Mouse (Mus musculus) CH12F3 (cell line): ENCODE data around the gene Cyp2a4.
"Not testable (repeated sequence)": the region's sequence is repeated elsewhere in the genome, so short reads cannot be mapped to it uniquely, and the experiment has no call there.

Experiments
- in situ Hi-C: fragments of 300-500 bp; cut with MboI; formaldehyde crosslinking; loops from 2 replicates; pipeline ENCODE4 v1.14.3; 2020; ENCODE audit warnings: low sequenced_read_pairs

Cyp2a4 gene

DNA sequence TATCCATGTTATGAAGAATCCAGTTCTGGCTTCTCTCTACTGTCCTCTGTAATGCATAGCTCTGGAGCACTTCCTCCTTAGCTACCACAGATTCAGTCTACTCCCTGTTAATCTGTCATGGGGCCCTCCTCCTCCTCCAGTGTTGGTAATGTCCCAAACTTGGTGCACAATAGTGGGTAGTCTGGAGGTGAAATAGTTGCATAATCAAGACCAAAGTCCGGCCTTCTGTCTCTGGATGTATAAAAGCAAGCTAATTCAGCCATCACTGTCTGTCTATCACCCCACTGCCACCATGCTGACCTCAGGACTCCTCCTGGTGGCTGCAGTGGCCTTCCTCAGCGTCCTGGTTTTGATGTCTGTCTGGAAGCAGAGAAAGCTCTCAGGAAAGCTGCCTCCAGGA lies at the start of gene Cyp2a4:
Gene Cyp2a4, plus strand, starts transcription at position 244 of the 400 bp plus-strand sequence.
- in situ Hi-C loops: not testable (repeated sequence)

DNA sequence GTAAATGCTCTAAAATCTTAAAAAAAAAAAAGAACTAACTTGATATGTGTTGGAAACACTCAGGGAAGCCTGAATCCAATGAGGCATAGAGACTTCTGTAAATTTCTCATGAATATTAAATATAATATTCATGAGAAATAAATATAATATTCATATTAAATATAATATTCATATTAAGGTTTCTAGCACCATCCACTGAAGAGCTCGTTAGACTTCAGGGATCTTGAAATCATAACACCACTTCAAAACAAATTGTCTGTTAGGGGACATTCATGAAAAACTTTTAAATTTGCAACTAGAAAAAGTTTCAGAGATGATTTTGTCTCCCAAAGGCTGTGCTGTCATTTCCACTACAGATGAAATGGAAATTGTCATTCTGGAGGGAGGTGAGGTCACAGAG lies 46.9 kb upstream of the Cyp2a4 start, which contains the start of gene Vmn1r184:
Gene Vmn1r184, plus strand, starts transcription at position 301 of the 400 bp plus-strand sequence.
- in situ Hi-C loops: not testable (repeated sequence)

DNA sequence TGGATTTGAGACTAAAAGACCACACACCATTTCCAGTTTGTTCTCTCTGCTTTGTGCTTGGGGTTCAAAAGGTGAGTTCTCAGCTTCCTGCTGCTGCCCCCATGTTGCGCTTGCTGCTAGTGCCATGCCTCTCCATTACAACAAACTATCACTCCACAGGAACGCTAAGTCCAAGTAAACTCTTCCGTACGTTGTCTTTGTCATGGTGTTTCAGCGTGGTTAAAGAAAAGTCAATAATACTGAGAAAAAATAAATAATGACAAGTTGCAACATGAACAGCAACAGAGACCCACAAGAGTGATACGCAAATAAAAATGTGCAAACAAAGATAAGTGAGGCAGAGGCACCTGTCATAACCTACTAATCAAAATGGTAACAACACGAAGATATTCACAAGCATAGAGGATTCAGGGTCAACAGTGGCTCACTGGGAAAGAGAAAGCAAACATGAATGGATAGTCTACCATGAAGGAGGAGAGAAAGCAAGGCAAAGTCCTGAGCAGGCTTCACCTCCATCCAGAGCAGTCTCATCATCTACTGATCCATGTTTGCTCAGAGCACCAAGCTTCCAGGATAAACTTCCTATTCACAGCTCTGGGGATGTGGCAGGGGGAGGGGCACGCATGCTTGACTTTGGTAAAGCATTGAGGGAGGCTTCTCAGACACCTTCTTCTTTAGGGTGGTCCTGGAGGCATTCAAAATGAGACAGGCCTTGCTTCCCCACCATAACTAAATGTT lies 3.4 kb upstream of the Cyp2a4 start:
- in situ Hi-C loops: not testable (repeated sequence)

DNA sequence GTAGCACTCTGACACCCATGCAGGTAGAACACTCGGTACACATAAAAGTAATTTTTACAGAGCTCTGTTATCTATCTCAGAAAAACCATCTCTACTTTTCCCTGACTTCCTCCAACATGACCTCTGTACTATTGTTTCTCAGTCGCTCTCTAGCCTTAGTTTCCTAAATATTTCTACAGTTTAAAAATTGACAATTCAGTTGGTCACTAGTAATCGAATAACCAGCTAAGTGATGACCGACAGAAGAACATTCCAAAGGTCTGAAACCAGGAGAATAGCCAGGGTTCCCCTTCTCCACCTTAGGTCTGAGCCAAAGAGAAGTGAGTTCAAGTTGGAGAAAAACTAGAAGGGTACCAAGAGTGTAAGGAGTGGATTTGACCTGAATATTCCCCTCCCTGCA lies 4.8 kb downstream of the Cyp2a4 start:
- in situ Hi-C loops: not testable (repeated sequence)

DNA sequence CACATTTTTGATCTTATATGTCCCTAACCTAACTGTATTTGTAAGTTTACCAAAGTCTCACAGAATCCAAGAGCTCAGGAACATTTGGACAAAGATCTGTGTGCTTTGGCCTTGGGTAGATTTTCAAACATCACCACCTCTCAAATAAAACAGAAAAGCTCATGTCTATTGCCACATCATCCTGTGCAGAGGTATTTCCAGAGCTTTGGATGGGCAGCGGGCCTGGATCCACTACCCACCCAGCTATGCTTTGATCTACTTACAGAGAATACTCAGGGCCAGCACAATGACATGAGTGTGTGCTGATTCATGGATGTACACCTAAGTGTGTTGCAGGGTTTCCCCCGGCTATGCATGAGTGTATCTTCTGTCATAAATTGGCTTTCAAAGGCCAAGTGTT lies 8.2 kb downstream of the Cyp2a4 start:
- in situ Hi-C loops: not testable (repeated sequence)

DNA sequence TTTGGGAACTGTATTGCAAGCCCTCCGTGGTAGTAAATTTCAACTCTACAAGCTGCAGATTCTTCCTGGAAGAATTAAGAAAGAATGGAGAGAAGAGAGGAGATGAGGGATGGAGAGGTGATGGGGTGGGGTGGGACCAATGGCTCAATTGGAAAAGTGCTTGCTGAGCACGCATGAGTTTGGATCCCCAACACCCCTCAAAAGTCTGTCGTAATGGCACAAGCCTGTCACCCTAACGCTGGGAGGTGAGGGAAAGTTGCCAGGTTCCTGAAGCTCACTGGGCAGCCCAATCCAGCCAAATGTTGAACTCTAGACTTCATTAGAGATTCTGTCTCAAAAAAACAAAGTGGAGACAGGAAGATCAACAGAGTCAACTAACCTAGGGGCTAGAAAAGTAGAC lies 8.8 kb downstream of the Cyp2a4 start:
- in situ Hi-C loops: not testable (repeated sequence)

DNA sequence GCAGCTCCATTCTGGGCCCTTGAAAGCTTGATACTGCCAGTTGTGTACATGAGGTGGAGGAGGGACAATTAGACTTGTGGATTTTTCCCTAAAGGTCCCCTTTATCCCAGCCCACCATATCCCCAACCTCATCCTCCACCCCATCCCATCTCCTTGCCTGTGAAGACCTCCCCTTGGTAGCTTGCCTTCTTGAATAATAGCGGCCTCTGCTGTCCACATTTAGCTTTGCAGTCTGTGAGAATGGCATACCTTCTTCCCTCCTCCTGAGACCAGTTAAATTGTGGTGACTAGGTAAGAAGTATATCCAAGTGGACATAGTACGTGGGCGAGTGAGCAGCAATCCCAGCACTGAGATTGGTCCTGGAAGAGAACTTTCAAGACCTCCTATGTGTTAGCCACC lies 13.4 kb downstream of the Cyp2a4 start:
- in situ Hi-C loops: not testable (repeated sequence)

DNA sequence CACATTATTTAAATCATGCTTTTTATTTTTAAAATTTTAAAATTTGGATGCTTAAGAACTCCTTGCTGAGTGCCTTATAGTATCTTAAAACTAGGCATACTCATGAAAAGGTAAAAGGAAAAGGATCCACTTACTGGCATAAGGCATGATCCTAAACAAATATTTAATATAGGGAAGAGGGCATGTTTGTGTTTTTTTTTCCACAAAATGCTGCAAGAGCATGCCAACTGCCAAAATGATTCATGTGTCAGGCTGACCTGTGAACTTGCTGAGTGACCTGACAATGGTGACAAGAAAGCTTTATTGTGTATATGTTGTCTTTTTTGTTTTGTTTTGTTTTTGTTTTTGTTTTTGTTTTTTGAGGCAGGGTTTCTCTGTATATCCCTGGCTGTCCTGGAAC lies 43.2 kb downstream of the Cyp2a4 start:
- in situ Hi-C loops: not testable (repeated sequence)

DNA sequence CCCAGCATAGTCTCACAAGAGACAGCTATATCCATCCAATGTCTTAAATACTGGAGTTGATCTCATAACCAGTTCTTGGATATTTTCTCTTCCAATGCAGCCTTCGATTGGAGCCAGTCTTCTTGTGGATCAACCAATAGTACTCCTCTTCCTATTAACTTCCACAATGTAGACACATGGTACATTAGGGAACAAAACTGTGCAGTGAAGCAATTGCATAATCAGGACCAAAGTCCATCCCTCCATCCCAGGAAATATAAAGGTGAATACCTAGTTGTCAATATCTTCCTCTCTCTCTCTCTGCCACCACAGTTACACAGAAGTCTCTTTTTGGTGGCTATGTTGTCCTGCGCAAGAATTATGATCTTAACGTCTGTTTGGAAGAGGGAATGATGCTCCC lies 45.3 kb downstream of the Cyp2a4 start:
- in situ Hi-C loops: not testable (repeated sequence)

DNA sequence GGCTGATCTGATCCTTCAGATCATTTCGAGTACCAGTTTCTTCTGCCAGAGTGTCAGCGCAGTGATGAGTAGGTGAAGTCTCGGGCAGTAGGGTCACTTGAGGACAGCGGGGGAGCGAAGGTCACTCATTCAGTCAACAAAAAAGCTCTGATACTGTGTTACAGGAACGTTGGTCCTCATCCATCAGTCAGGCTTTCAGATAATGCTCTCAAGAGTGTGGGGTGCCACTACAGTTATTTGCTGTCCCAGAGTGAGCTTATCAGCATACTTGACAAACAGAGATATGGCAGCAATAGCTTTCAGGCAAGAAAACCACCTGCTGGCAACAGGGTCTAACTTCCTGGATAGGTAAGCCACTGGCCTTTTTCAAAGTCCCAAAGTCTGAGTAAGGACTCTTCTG lies 49.8 kb downstream of the Cyp2a4 start:
- in situ Hi-C loops: not testable (repeated sequence)
